Mouse (Mus musculus) testis, adult 2 months (tissue): ENCODE results near the gene Zbtb16.

Experiments used
- CTCF ChIP-seq: fragments of 200-500 bp; IDR thresholded peaks from 2 replicates; pipeline ENCODE4 v1.5.1; 2012; ENCODE audit warnings: low read depth, mild to moderate bottlenecking, inconsistent platforms, low read length, moderate library complexity; ENCODE audit not compliant: control insufficient read depth, insufficient read depth, insufficient replicate concordance
- POLR2A ChIP-seq: fragments of 200-500 bp; IDR thresholded peaks from 2 replicates; pipeline ENCODE4 v1.6.1; 2012; ENCODE audit warnings: low read depth, mild to moderate bottlenecking, inconsistent platforms, low read length, moderate library complexity; ENCODE audit not compliant: control insufficient read depth

- TF ChIP-seq CTCF (no peak), POLR2A (no peak)
Measured at GRCm38 (mm10) chr9:48723511-48724304, 112.3 kb downstream of the Zbtb16 start.
